Mouse (Mus musculus) embryo, embryonic 11 days (tissue): ENCODE measurements around the gene 3110040M04Rik.
"Not testable (repeated sequence)": the region's sequence is repeated elsewhere in the genome, so short reads cannot be mapped to it uniquely, and the experiment has no call there.

ENCODE experiments used
- DNase-seq: peaks from one replicate; pipeline ENCODE4 v3.0.0-alpha.2; 2015

The 3110040M04Rik gene

GRCm38 (mm10) chr1:151192739-151193138 is 11.2 kb upstream of the 3110040M04Rik start:
- DNase-seq, result not testable (repeated sequence)

- not testable (repeated sequence) for DNase-seq
These were observed 7.9 kb upstream of the 3110040M04Rik start for GRCm38 (mm10) chr1:151195986-151196385.

DNA sequence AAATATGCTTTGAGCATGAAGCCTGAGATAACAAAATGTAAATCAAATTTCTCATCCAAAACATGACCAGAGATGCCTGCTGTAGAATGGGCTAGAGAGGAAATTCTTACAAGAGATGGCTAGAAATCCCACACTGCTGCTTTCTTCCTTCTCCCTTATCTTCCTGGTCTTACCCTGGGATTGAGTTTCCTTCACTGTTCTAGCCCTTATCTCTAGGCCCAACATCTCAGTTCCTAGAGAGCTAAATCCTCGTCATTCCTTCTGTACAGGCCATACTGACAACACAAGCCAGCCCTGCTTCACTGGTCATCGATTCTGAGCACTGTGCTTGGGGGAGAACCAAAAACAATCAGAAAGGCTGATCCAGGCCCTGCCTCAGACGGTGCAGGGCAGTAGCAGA is 7.2 kb upstream of the 3110040M04Rik start:
- DNase-seq, result not testable (repeated sequence)

- DNase-seq, result not testable (repeated sequence)
These were observed 5.8 kb upstream of the 3110040M04Rik start, which contains the start of gene Gm47995 for GRCm38 (mm10) chr1:151198120-151198519. Gene Gm47995 (plus strand): TSS chr1:151198448.

DNA sequence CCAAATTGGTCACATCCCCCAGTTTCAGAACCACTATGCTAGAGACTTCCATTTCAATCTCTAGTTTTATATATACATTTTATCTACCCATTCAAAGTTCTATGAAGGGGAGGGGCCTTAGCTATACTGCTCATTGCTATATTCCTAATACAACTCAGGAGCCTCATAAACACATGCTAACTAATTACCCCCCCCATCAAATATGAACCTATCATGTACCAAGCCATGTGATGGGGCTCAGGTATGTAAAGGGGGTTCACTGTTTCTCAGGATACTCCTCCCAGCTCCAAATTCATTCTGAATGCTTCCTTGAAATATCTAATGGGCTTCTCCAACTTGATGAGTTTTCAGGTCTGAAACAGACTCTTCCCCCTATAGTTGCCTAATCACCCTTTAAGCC is 3.3 kb upstream of the 3110040M04Rik start:
- not testable (repeated sequence) for DNase-seq

DNA sequence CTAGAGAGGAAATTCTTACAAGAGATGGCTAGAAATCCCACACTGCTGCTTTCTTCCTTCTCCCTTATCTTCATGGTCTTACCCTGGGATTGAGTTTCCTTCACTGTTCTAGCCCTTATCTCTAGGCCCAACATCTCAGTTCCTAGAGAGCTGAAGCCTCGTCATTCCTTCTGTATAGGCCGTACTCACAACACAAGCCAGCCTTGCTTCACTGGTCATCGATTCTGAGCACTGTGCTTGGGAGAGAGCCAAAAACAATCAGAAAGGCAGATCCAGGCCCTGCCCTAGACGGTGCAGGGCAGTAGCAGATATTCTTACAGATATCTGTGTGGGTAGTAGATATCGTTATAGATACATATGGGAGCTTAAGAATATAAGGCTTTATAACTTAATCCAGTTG is 1.1 kb upstream of the 3110040M04Rik start:
- DNase-seq, result not testable (repeated sequence)

DNA sequence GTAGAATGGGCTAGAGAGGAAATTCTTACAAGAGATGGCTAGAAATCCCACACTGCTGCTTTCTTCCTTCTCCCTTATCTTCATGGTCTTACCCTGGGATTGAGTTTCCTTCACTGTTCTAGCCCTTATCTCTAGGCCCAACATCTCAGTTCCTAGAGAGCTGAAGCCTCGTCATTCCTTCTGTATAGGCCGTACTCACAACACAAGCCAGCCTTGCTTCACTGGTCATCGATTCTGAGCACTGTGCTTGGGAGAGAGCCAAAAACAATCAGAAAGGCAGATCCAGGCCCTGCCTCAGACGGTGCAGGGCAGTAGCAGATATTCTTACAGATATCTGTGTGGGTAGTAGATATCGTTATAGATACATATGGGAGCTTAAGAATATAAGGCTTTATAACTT is 4.6 kb downstream of the 3110040M04Rik start:
- not testable (repeated sequence) for DNase-seq

- DNase-seq, result not testable (repeated sequence)
These were observed 5.0 kb downstream of the 3110040M04Rik start for GRCm38 (mm10) chr1:151208944-151209343.

- not testable (repeated sequence) for DNase-seq
These were observed 6.0 kb downstream of the 3110040M04Rik start, which contains the start of gene Gm47996 for GRCm38 (mm10) chr1:151209824-151210355. Gene Gm47996 (plus strand): TSS chr1:151210131.

- not testable (repeated sequence) for DNase-seq
These were observed 7.7 kb downstream of the 3110040M04Rik start for GRCm38 (mm10) chr1:151211666-151212065.

DNA sequence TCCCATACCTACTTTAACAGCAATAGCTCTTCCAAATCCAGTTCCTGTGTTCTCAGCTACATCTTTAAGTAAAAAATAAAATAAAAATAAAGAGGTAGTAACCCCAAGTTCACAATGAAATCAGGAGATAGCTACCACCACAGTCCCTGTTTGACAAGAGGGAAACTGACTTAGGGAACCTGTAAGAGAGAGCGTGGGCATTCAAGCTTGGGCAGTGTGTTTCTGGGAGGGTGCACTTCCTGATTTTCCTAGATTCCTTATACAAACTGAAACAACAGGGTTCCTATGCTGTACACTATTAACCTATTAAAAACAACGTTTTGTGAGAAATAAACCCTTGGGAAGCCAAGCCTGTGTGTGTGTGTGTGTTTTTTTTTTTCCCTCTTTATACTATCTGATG is 10.9 kb downstream of the 3110040M04Rik start:
- DNase-seq, result no peak

DNA sequence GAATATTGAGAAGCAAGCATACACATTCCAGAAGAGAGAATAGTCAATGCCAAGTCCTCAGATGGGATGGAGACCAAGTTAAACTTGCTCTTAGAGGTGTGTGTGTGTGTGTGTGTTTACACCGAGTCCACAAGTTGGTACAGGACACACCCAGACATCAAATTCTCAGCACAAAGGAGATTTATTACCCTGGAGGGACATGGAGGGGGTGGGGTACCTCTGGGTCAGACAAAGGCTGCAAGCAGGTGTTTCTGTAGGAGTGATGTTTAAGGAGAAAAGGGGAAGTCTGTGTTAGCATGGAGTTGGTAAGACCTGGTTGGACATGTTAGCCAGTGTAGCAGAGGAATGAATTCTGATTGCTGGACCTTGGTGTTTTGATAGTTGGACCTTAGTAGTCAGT is 12.1 kb downstream of the 3110040M04Rik start:
- DNase-seq, result no peak

GRCm38 (mm10) chr1:151216417-151216816 is 12.5 kb downstream of the 3110040M04Rik start:
- no peak for DNase-seq

GRCm38 (mm10) chr1:151219045-151219444 is 15.1 kb downstream of the 3110040M04Rik start:
- no peak for DNase-seq

- DNase-seq, result no peak
These were observed 16.2 kb downstream of the 3110040M04Rik start for GRCm38 (mm10) chr1:151220098-151220497.

DNA sequence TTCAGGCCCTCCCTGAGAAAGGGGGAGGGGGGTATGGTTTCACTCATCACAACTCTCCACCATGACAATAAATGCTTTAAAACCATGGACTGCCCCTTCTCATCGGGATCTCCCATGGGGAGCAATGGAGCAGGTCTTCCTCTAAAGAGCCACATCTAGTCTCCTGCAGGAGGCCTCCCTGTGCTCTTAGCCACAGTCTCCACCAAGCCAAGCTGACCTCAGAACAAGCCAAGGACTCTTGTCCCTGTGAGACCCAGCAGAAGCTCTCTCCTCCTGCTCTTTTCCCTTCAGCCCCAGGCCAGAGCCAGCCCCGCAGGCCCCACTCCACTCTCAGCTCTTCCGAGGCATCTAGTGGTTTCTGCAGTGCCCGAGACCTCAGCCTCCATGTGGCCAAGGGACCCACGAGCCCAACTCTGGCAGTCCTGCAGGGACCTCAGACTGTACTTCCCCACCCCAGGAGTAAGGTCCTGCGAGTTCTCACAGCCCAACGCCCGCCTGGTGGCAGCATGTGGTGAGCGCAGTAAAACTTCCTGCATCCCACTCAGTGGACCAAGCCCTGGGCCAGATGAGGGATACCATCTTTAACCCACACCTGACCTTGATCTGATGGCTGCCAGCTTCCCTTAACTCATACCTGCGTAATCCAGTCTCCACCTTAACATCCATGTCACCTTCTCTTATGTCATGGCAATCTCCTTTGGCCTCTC is 18.8 kb downstream of the 3110040M04Rik start:
- no peak for DNase-seq

- DNase-seq, result no peak
These were observed 19.5 kb downstream of the 3110040M04Rik start for GRCm38 (mm10) chr1:151223377-151223776.

GRCm38 (mm10) chr1:151224536-151224935 is 20.6 kb downstream of the 3110040M04Rik start:
- no peak for DNase-seq

DNA sequence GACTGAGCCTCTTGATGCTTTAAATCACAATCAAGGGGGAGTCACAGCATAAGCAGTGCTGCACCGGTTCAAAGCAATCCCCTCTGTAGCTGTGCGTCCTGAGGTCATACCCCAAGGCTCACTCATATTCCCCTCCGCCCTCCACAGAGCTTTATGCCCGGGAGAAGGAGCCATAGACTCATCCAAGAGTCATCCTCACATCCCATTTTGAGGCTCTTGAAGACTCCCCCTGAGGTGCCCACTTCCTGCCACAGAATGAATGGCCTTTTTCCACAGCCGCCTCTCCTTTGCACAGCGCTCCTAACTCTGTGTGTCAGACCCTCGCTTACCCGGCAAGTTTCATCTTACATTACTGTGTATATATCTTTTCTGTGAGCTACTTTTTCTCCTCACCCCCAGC is 23.6 kb downstream of the 3110040M04Rik start:
- no peak for DNase-seq

GRCm38 (mm10) chr1:151228320-151228989 is 24.5 kb downstream of the 3110040M04Rik start:
- no peak for DNase-seq

GRCm38 (mm10) chr1:151232346-151232745 is 28.4 kb downstream of the 3110040M04Rik start:
- no peak for DNase-seq

- DNase-seq, result no peak
These were observed 29.8 kb downstream of the 3110040M04Rik start for GRCm38 (mm10) chr1:151233756-151234155.

DNA sequence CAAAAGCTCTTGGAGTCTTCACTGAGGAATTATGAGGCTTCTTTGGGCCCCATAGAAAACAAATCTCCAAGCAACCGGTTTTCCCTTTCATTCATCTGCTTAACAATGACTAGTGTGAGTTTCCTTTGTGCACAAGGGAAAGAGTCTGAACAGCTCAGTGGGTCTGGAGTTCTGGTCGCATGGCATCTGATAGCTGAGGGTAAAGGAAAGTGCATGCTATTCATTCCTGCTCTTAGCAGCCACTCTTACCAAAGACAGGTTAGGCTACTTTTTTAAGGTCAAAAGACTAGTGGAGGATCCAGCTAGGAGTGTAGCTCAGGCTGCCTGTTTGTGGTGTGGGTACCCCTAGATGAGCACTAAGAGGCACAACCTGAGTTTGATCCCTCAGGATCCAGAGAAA is 31.7 kb downstream of the 3110040M04Rik start:
- no peak for DNase-seq
